Mouse (Mus musculus) neutrophil, adult 65 days (primary cell): Measurements from ENCODE around the gene Itsn2. TPM values are rescaled to one million over a fixed set of nuclear protein-coding genes. Genes with fewer than 3 reads are reported as not detected.

Source experiments
- total RNA-seq: library from RNA; stranded (reverse); gene quantifications from 2 replicates; pipeline ENCODE4 v1.2.4, GENCODE M21; 2023

The Itsn2 gene
- 143 and 184 TPM in 2 replicates for total RNA-seq

GRCm38 (mm10) chr12:4592541-4593165, at the start of gene Itsn2, which contains the start of gene Gm3625:
Gene Itsn2 (plus strand): TSS chr12:4592638.
Gene Gm3625 (minus strand): TSS chr12:4592927.

GRCm38 (mm10) chr12:4738031-4738576, 145.7 kb downstream of the Itsn2 start, which contains the start of gene Fam228a:
Gene Fam228a (minus strand): TSS chr12:4738430.

Other genes with a start within 250 kb of the Itsn2 start
- gene Ncoa1, start 115.5 kb upstream of the Itsn2 start, total RNA-seq = 46.0 and 69.5 TPM in 2 replicates
- gene Gm3625, start 289 bp downstream of the Itsn2 start, total RNA-seq = not detected in 2 replicates
- gene Fam228a, start 145.8 kb downstream of the Itsn2 start, total RNA-seq = not detected in 2 replicates
- gene Pfn4, start 176.4 kb downstream of the Itsn2 start, total RNA-seq = 0.61 and 0.73 TPM in 2 replicates
- gene Fam228b, start 176.6 kb downstream of the Itsn2 start, total RNA-seq = 0.98 TPM in 1 of 2 replicates, not detected in the other
- gene Sf3b6, start 224.9 kb downstream of the Itsn2 start, total RNA-seq = 106 and 121 TPM in 2 replicates
- 6.1 and 9.3 TPM in 2 replicates for gene Fkbp1b, start 249.0 kb downstream of the Itsn2 start, total RNA-seq